Mouse (Mus musculus) thymus, adult 2 months (tissue): Measurements from ENCODE around the gene Eif5a2. TPM values are rescaled to one million over a fixed set of nuclear protein-coding genes. Genes with fewer than 3 reads are reported as not detected.

Experiments used
- DNase-seq: peaks from one replicate; pipeline ENCODE4 v3.0.0; 2021
- H3K27ac ChIP-seq: fragments of 200-500 bp; 2 replicates; pipeline ENCODE4 v1.5.1; 2012; ENCODE audit warnings: low read length, control low read depth; ENCODE audit not compliant: control insufficient read depth, insufficient read depth
- H3K27me3 ChIP-seq: fragments of 200-500 bp; 2 replicates; pipeline ENCODE4 v1.6.1; 2012; ENCODE audit warnings: mild to moderate bottlenecking, low read length, moderate library complexity, mixed read lengths; ENCODE audit not compliant: control insufficient read depth, insufficient read depth
- H3K36me3 ChIP-seq: fragments of 200-500 bp; 2 replicates; pipeline ENCODE4 v1.6.1; 2012; ENCODE audit warnings: mild to moderate bottlenecking, low read length, moderate library complexity; ENCODE audit not compliant: control insufficient read depth, insufficient read depth
- H3K4me1 ChIP-seq: fragments of 200-500 bp; replicated peaks from 2 replicates; pipeline ENCODE4 v1.6.1; 2012; ENCODE audit warnings: low read length; ENCODE audit not compliant: control insufficient read depth, insufficient read depth
- H3K4me3 ChIP-seq: fragments of 200-500 bp; 2 replicates; pipeline ENCODE4 v1.5.1; 2012; ENCODE audit warnings: mild to moderate bottlenecking, low read length, control low read depth, moderate library complexity; ENCODE audit not compliant: control insufficient read depth, insufficient read depth
- CTCF ChIP-seq: fragments of 200-500 bp; IDR thresholded peaks from 2 replicates; pipeline ENCODE4 v1.5.1; 2012; ENCODE audit warnings: mild to moderate bottlenecking, control low read depth, low read length, moderate library complexity, borderline replicate concordance; ENCODE audit not compliant: control insufficient read depth, poor library complexity, insufficient read depth; ENCODE audit errors: extremely low read depth
- POLR2A ChIP-seq: fragments of 200-500 bp; IDR thresholded peaks from 2 replicates; pipeline ENCODE4 v1.6.1; 2012; ENCODE audit warnings: mild to moderate bottlenecking, low read length, control low read depth, moderate library complexity; ENCODE audit not compliant: control insufficient read depth, poor library complexity, insufficient read depth; ENCODE audit errors: extremely low read depth
- WGBS: fragments of 180-500 bp; shearing (Covaris S2); methylation state at CpG from one replicate; pipeline ENCODE4 v1.1.7; 2018; 5-methylcytosine and 5-hydroxymethylcytosine counted together
- polyA plus RNA-seq: library from polyadenylated mRNA; depleted of rRNA; stranded (reverse); fragments of >200 nt; gene quantifications from 2 replicates; pipeline ENCODE4 v1.2.3, GENCODE M21; 2012; rRNA removed

The Eif5a2 gene
- polyA plus RNA-seq, 1 experiment = 1.9 TPM

GRCm38 (mm10) chr3:28827605-28828004 is 46.5 kb downstream of the Eif5a2 start:
- Histone ChIP-seq H3K36me3 (no peaks in the 10 kb centered on the region), H3K27ac (no peak overlapping the region), H3K4me1 (no peaks in the 10 kb centered on the region), H3K27me3 (no peaks in the 10 kb centered on the region), H3K4me3 (no peak overlapping the region)
- no peak for TF ChIP-seq POLR2A
- TF ChIP-seq CTCF = no peak
- DNase-seq = no peak
- WGBS = 89% methylated on average over 2 of the region's 2 CpGs

GRCm38 (mm10) chr3:28829454-28829853 is 48.4 kb downstream of the Eif5a2 start:
- Histone ChIP-seq H3K36me3 (no peaks in the 10 kb centered on the region), H3K27ac (no peak overlapping the region)
- TF ChIP-seq POLR2A = no peak
- TF ChIP-seq CTCF = no peak

GRCm38 (mm10) chr3:28836796-28837371 is 55.8 kb downstream of the Eif5a2 start:
- Histone ChIP-seq H3K4me3 (no peak overlapping the region), H3K27ac (no peak overlapping the region), H3K4me1 (no peaks in the 10 kb centered on the region), H3K27me3 (no peaks in the 10 kb centered on the region), H3K36me3 (no peaks in the 10 kb centered on the region)
- WGBS = 87% methylated on average over 2 of the region's 2 CpGs
- TF ChIP-seq CTCF = no peak
- TF ChIP-seq POLR2A = no peak
- no peak for DNase-seq

More at GRCm38 (mm10) chr3:28829454-28829853, 48.4 kb downstream of the Eif5a2 start:
- no peak for DNase-seq
- H3K27me3 ChIP-seq = no peaks in the 10 kb centered on the region
- no peak overlapping the region for H3K4me3 ChIP-seq
- WGBS = 98% methylated on average over 2 of the region's 2 CpGs
- H3K4me1 ChIP-seq = no peaks in the 10 kb centered on the region

DNA sequence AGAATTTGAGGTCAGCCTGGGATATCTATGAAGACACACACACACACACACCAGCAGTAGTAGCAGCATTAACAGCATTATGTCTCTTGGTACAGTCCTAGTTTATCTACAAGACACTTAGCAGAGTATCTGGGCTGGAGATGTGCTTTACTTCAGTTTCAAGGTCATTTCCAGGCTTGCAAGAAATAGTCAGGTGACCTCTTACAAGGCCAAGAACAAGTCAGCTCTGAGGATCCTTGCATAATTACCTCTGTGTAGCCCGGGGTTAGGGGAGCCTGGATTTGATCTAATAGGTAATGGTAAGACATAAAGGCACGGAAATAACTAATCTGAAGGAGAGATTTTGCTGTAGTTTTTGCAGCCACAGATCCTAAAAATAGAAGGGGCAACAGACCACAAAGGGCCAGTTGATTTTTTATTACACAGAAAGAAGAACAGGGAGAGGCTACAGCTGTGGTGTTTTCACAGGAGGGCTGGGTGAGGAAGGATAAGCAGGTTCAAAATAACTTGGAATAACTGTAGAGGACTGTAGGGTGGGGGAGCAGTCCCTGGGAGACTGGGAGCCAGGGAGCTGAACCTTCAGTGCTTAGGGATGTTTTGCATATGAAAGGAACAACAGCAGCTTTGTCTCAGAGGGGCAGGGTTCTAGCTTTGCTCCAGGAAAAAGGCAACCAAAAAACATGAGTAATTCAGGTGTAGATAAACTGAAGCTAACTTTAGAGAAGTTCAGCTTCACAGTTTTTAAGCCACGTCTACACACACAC is 61.0 kb downstream of the Eif5a2 start:
- H3K27ac ChIP-seq = no peak overlapping the region
- no peaks in the 10 kb centered on the region for H3K4me1 ChIP-seq
- H3K27me3 ChIP-seq = no peaks in the 10 kb centered on the region
- DNase-seq = no peak
- no peak overlapping the region for H3K4me3 ChIP-seq
- WGBS = 16% methylated on average over 3 of the region's 3 CpGs
- H3K36me3 ChIP-seq = no peaks in the 10 kb centered on the region
- no peak for TF ChIP-seq CTCF
- no peak for TF ChIP-seq POLR2A

- DNase-seq = no peak
- Histone ChIP-seq H3K27ac (no peak overlapping the region), H3K4me3 (no peak overlapping the region), H3K27me3 (no peaks in the 10 kb centered on the region), H3K4me1 (no peaks in the 10 kb centered on the region), H3K36me3 (no peaks in the 10 kb centered on the region)
- TF ChIP-seq POLR2A = no peak
- TF ChIP-seq CTCF = no peak
- 77% methylated on average over 8 of the region's 8 CpGs for WGBS
Observed at GRCm38 (mm10) chr3:28843231-28843630, 62.2 kb downstream of the Eif5a2 start.

DNA sequence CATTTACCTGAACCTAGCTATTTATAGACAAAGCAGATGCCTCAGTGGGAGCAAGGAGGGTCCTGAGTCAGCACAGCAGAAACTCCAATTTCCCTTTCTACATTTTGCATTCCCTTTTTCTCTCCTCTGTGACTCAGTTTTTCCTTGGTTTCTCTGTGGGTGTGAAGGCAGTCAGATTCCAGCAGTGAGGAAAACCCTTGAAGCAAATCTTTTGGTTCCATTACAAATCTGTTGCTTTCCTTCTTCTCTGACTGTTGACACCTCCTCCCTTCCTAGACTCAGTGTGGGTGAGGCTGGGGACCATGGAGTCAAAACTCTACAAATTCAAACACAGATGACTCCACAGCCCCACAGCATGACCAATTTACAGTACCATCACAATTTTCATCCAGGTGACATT is 66.0 kb downstream of the Eif5a2 start:
- no peaks in the 10 kb centered on the region for H3K36me3 ChIP-seq
- TF ChIP-seq CTCF = no peak
- no peak for TF ChIP-seq POLR2A
- no peaks in the 10 kb centered on the region for H3K27me3 ChIP-seq
- no peaks in the 10 kb centered on the region for H3K4me1 ChIP-seq
- no peak for DNase-seq
- H3K27ac ChIP-seq = no peak overlapping the region
- H3K4me3 ChIP-seq = no peak overlapping the region

Other genes with a start within 250 kb of the Eif5a2 start
- gene Slc2a2, start 83.4 kb upstream of the Eif5a2 start, polyA plus RNA-seq = 0.08 and 0.28 TPM in 2 replicates
- gene Rpl22l1, start 24.2 kb downstream of the Eif5a2 start, polyA plus RNA-seq = 7.0 and 12.4 TPM in 2 replicates
- not detected in 2 replicates for gene Gm1527, start 111.3 kb downstream of the Eif5a2 start, polyA plus RNA-seq